Mouse (Mus musculus) left cerebral cortex, adult 8-10 months (tissue): ENCODE results near the gene Paip2b. TPM values are rescaled to one million over a fixed set of nuclear protein-coding genes. Genes with fewer than 3 reads are reported as not detected.

ENCODE experiments used
- total RNA-seq, 4 experiments: library from RNA; stranded (reverse); gene quantifications; 2 replicates each; pipeline ENCODE4 v1.2.4; 2022

Gene Paip2b
- total RNA-seq, 4 experiments from 2014 or later, result 57.6 to 68.0 (median 64.7) TPM

Other genes starting within 250 kb of the Paip2b start
- gene Clec4f, start 175.6 kb downstream of the Paip2b start, total RNA-seq, result not detected
- gene Cd207, start 153.9 kb downstream of the Paip2b start, total RNA-seq, result under 1 TPM in 1 of 4 experiments, not detected in 3; 0.21 TPM
- gene Vax2, start 120.5 kb downstream of the Paip2b start, total RNA-seq, result not detected
- gene Atp6v1b1, start 88.8 kb downstream of the Paip2b start, total RNA-seq, result not detected
- gene Ankrd53, start 69.1 kb downstream of the Paip2b start, total RNA-seq, result not detected
- gene Tex261, start 55.9 kb downstream of the Paip2b start, total RNA-seq, result 10 to 100 TPM; 38.3 to 49.8 (median 44.3) TPM
- 10 to 100 TPM; 54.6 to 59.7 (median 56.7) TPM for gene Nagk, start 36.8 kb downstream of the Paip2b start, total RNA-seq
- 100 to 1,000 TPM; 115 to 139 (median 131) TPM for gene Zfp638, start 35.4 kb upstream of the Paip2b start, total RNA-seq
- 1 to 10 TPM; 3.7 to 5.6 (median 3.8) TPM for gene Dysf, start 176.8 kb upstream of the Paip2b start, total RNA-seq